Mouse (Mus musculus) cerebellum, postnatal 14 days (tissue): ENCODE results near the gene Spag6.
A peak's percentile ranks its signal among the peaks of the same experiment; 100 is the strongest.

Source experiments
- DNase-seq, 2 experiments: peaks; one replicate each; pipeline ENCODE4 v3.0.0; 2021; ENCODE audit warnings: mixed read lengths in 2 of 2

The Spag6 gene

DNA sequence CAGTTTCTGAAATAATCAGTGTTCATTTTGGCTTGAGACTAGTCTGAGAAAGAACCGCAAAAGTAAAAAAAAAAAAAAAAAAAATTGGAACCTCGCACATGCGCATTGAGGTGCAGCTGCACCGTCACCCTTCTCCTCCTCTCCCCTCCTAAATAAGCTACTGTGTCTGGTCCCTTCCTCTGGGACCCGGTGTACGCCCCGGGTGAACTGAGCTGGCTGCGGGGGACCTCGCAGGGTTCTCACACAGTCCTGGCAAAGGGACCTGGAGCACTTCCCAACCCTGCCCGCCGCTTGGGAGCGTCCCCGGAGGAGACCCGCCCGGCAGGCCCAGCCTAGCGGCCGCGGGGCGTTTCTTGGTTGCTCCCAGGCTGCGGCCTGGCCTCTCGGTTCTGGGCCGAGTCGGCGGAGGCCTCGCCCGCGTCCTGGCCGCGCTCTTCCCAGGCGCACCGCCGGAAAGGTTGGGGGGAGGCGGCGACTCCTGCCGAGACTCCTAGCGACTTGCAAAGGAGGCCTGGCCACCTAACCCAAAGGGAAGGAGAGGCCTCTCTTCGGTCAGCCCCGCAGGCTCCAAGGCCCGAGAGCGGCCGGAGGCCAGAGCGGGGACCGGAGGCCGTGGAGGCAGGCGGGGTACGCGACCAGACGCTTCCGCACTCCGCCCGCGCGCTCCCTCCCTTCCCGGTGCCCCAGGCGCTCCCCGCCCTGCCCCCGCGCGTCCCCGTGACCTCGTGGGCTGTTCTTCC lies at the start of gene Spag6:
Gene Spag6 (plus strand): TSS at position 162 of the 740 bp plus-strand sequence.
- peak; percentile 79 to 84 for DNase-seq

- DNase-seq: no peak
These were observed 45.3 kb upstream of the Spag6 start for GRCm38 (mm10) chr2:18648563-18648962.

DNA sequence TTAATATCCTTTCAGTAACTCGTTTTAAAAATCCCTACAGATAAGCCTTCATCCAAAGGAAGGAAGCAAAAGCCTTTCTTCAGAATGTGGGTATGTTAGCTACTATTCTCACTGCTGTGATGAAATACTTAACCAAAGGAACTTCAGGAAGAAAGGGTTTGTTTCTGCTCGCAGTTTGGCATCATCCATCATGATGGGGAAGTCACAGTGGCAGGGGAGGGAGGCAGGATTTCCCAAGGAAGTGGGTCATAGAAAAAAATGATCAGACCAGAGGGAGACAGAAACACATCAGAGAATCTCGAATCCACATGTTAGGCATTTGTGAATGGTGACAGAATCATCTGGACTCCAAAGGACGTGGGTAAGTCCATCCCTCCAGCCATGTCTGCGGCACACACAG lies 39.0 kb upstream of the Spag6 start:
- no peak for DNase-seq

DNA sequence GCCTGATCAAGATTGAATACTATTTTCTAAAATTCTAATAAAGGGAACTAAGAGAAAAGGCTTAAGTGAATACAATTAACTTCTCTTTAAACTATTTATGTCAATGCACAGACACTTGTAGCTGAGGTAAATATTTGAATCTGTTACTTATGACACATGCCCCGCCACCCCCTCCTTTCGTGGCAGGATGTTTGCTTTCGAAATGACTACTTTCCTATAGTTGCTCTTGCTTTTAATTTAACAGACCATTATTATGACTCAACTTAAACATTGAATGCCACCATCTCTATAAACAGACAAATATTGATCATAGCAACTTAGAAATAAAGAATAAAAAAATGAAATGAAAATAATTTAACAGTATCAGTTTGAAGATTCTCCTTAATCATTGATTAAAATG lies 29.8 kb upstream of the Spag6 start:
- DNase-seq: no peak

GRCm38 (mm10) chr2:18671041-18671440 lies 22.8 kb upstream of the Spag6 start:
- no peak for DNase-seq

DNA sequence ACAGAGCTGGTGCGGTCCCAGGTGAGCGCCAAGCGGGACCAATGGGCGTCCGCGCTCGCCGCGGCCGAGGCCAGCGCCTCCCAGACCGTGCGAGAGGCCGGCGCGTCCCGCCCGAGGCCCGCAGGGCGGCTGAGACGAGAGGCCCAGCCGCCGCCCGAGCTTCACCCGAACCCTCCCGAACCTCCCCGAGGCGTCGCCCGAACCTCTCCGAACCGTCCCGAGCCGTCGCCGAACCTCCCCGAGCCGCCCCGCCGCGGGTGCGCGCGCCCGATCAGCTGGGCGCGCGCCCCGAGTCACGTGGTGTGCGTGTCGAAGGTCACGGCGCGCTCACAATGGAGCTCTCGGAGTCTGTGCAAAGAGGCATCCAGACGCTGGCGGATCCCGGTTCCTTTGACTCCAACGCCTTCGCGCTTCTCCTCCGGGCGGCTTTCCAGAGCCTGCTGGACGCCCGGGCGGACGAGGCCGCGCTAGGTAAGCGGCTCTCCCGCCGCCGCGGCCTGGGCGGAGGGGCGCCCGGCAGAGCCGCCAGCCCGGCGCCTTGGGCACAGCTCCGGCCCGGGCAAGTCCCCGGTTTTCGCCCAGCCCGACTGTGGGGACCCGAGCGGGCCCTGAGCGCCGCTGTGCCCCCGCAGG lies 21.6 kb upstream of the Spag6 start, which contains the start of gene Commd3:
Gene Commd3 (plus strand): TSS at position 252 of the 633 bp plus-strand sequence.
- peak; percentile 99 for DNase-seq

- no peak for DNase-seq
These were observed 21.1 kb upstream of the Spag6 start for GRCm38 (mm10) chr2:18672766-18673164.

DNA sequence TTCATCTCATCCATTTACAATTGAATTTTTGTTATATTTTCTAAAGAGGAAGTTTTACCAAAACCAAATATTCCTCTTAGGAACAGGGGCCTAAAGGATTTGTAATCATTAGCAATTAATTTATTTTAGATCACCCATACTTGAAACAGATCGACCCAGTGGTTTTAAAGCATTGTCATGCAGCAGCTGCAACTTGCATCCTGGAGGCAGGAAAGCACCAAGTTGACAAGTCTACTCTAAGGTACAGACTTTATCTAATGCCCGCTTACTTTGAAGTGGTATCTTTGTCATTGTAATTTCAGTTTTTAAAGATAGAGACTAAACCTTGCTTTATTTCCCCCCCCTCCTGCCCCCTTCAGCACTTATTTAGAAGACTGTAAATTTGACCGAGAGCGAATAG lies 20.1 kb upstream of the Spag6 start:
- no peak for DNase-seq

DNA sequence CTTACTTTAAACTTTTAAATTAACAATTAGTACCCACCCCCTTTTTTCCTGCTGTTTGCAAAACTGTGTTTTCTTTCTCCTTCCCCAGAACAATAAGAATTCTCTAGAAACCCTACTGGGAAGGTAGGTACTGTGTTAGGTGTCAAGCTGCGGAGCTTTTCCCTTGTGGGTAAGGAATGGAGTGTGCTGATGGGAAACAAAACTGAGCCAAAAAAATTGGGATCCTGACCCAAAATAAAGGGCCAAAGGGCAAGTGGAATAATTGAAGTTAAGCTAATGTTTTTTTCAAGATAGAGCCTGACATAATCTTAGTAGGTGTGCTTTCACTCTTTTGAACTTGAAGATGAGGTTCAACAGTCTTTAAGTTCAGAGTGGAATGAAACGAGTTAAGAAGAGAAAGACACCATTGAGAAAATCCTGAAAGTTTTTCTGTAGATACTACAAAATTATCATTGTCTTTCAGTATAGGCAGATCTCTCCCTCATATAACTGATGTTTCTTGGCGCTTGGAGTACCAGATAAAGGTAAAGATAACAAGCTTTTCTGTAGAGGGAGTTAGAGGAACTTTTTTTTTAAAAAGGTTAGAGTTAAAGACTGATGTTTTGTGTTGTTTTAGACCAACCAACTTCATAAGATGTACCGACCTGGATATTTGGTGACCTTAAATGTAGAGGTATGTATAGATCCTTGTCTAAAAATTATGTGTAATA lies 19.5 kb upstream of the Spag6 start:
- DNase-seq: no peak

DNA sequence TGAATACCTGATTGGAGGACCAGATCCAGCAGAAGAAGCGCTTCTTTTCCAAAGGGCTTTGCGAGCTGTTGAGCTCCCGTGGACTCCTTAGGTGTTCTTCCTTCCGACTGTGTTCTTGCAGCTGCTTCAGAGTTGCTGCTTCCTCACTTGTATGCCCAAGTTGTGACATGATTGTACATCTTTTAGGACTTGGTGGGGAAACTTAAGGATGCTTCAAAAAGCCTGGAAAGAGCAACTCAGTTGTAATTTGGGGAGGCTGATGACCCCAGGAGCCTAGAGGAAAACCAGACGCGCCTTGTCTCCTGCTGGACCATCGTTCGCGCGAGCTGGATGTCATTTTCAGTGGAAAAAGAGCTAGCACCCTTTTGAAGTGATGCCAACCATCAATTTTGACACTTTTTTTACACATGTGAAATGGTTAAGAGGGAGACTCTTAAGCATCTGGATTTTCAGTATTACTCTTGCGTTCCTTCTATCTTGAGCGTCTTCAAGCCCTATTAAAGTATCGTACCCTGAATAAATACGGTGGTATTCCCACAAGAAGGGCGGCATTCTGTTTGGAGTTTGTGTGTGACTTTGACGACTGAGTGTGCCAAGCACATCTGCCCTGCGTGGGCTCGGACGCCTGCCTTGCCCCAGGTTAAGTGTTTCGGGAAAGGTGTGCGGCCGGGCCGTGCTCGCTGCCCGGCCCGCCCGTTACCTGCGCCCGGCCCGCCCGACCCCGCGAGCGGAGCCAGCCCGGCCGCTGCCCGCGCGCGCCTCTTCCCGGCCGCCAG lies 18.0 kb upstream of the Spag6 start:
- peak in 1 of 2 experiments; percentile 26 for DNase-seq

- peak; percentile 90 to 94 for DNase-seq
These were observed 17.3 kb upstream of the Spag6 start for GRCm38 (mm10) chr2:18676457-18676935.

DNA sequence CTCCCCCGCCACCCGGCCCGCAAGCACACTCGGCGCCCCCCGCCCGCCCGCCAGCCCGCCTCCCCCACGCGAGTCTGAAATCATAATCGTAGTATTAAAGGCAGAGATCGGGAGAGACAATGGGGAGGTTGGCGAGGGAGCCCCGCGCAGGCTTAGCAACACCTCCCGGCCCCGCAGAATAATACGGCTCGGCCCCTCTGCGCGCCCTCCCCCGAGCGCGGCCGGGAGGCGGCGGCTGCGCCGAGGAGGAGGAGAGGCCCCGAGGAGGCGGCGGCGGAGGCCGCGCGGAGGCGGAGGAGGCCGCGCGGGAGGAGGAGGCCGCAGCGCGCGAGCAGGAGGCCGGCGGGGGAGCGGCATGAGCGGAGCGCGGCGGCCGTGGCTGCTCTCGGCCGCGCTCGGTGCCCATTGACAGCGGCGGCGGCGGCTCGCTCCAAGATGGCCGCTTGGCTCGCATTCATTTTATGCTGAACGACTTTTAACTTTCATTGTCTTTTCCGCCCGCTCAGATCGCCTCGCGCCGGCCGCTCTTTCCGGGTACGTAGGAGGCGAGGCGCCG lies 16.8 kb upstream of the Spag6 start, which contains the start of gene Bmi1:
Gene Bmi1 (plus strand): TSS at position 83 of the 556 bp plus-strand sequence.
- peak; percentile 77 to 82 for DNase-seq

DNA sequence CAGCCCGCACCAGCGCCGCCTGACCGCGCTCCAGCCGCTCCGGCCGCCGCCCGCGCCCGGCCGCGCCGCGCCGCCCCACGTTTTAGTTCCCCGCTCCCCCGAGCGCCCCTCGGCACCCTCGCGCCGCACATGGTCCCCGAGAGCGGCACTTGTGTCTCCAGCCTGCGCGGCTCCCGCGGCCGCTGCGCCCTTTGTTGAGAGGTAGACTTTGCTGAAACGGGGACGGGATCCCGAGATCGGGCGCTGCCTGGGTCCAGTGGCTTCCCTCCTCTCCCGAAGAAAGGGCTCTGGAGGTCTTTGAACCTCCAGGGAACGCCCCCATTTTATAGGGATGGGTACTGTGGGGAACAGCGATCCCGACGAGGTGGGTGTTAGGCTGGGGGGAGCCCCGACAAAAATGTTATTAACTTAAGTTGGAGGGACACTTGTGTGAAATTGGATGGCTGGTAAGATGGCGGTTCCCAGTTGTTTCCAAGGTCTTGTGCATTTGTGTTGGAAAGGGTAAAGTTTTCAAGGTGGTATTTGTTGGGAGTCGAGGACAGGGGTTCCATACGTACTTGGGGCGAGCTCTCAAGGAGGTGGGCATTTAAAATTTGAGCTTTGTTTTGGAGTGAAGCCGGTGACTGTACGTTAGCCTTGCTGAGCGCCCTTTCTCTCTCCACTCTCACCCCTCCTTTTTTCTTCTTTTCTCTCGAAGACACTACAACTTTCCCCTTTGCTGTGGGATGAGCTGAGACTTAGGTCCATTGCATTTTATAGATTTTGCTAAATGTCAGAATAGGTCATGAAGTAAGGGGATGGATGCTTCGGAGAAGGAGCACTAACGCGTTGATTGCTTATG lies 16.0 kb upstream of the Spag6 start:
- peak; percentile 70 to 71 for DNase-seq

DNA sequence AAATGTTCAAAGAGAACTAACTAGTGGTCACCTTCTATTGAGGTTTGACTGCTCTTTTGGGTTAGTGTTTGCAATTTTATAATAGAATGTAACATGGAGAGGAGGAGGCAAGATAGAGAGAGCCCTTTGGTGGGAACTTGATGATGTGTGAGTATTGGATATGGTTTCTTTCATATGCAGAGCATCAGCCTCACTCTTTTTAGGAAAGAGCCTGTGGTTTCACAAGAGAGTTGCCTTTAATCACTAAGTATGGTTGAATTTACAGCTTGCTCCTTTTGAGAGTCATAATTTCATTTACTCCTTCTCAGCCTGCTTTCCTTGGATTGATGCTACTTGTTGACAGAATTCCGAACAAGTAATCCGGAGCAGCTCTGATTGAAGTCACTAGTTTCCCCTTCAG lies 14.1 kb upstream of the Spag6 start:
- no peak for DNase-seq

DNA sequence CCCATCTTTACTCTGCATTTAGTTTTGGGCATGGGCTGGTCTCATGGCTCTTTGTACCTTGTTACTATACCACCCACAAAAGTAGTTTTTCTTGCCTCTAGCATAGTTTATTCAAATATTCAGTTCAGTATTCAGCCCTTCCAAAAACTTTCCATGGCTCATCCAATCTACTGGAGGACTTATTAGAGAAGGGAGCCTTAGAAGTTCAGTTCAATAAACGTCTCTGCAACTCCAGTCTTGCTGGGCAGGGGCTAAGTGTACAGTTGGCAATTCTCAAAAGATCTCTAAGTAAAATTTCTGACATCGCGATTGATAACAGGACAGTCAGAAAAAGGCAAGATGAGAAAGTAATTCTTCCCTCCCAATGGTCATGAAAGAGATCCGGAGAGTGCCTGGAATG lies 13.3 kb upstream of the Spag6 start:
- DNase-seq: no peak

DNA sequence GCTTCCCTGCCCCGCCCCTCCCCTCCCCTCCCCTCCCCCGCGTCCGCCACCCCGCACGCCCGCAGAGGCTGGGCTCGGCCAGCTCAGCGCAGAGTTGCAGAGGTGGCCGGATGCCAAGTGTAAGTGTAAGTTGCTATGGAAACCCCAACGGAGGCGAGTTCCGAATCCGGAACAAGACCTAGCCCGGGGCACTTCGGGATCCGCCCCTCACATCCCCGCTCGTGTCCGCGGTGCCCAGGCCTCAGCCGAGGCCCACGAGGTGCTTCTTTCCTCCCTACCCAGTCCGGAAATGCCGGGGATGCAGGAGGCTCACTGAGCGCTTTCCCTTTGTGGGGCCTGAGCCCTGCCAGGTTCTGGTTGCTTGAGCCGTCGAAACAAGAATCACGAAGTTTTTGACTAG lies 12.9 kb upstream of the Spag6 start:
- DNase-seq: peak; percentile 44 to 53

DNA sequence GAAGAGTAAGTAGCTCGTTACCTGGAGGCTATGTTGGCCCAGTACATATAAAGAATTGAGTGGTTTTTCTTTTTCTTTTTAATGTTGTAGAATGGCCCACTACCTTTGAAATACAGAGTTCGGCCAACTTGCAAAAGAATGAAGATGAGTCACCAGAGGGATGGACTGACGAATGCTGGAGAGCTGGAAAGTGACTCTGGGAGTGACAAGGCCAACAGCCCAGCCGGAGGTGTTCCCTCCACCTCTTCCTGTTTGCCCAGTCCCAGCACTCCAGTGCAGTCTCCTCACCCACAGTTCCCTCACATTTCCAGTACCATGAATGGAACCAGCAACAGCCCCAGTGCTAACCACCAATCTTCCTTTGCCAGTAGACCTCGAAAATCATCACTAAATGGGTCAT lies 9.8 kb upstream of the Spag6 start:
- DNase-seq: no peak

GRCm38 (mm10) chr2:18686386-18686785 lies 7.4 kb upstream of the Spag6 start:
- DNase-seq: no peak

DNA sequence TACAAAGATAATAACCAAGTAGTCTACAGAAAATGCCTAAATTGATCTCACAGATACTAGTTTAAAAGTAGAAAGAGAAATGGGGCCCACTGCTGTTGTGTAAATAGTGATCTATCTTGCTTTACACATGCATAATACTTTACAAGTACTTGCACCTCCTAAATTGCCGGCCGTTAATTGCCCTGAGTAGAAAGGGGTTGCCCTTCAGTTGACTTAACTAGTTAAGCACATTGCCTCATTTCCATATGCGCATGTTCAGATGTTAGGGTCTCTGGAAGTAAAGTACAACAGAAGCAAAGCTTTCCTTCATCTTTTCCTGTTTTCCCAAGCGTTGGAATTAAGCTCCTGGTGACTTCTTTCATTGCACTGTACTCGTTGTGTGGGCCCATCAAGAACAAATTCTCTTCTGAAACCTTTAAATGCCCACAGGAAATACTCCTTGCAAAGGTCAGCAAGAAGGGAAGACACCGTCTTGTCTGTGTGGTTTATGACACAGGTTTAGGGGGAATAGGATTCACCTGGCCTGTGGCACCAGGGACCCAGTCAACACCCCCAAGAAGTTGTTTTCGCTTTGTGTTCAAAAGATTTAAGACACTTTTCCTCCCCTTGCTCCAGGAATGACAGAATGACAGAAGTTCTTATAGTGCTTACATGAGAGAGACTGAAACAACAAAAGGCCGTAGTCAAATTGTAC lies 6.9 kb upstream of the Spag6 start:
- DNase-seq: no peak

DNA sequence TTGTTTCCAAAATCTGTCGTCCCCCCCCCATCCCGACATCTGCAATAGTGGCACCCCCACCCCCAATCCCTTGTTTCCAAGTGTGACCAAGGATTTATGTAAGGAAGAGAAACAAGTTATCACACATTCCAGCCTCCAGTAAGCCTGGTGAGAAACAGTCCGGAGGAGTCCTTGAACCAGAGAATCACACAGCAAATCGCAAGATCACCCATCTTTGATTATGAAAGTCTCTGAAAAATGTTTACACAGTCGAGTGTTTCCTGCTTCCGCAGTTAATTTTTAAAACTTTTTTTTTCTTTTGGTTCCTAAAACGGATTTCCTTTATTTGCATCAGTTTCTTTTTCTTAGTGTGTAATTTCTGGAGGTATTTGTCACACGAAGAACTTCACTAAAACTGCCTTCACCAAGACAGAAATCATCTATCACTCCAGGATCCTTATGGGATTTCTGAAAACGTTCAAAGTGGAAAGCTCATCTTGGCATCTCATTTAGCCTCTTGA lies 6.1 kb upstream of the Spag6 start:
- DNase-seq: no peak

DNA sequence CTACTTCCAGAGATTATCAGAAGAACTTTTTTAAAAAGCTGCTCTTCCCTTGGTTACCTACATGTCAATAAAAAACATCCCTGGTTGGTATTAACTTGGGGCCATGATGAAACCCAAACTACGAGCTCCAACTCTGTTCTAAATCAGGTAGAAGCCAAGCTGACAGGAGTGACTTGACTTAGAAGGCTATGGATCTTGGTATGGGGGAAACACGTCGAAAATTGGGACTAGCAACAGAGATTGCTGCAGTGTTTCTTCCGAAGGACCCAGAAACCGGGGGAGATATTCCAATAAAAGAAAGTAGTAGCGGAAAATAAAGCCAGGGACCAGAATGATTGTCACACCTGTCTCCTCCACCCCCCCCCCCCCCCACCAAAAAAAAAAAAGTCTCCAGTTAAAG lies 5.5 kb upstream of the Spag6 start:
- DNase-seq: no peak
